Mouse (Mus musculus): ENCODE results near the gene S100a14. TPM values are rescaled to one million over a fixed set of nuclear protein-coding genes. Genes with fewer than 3 reads are reported as not detected.

Gene S100a14
- total and polyA plus RNA-seq, 2 experiments from 2014 or later: not detected

DNA sequence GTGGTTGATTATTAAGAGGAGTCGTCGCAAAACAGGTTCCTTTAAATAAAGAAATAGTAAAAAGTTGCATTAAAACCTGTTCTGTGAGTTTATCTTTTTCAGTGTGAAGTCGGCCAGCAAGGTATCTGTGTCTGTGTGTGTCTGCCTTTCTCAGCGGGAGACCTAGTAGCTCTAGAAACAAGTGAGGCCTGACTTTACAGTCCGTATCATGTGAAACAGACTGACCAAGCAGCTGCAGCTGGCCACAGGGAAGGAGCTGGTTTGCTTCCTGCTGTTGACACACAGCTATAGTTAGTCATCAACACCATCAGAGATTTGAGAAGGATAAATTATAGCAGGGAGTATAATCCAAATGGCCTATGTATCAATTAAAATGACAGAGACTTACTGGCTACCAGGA lies 5.1 kb downstream of the S100a14 start:
- Histone ChIP-seq H3K4me1 (ENCODE audit: insufficient read depth, low read length) (no peaks in the 10 kb centered on the region), H3K9ac (replicated peaks; ENCODE audit: low read length) (no peak overlapping the region), H3K4me2 (ENCODE audit: low read depth, low read length) (no peak overlapping the region), H3K4me3 (ENCODE audit: low read length) (no peak overlapping the region), H3K36me3 (ENCODE audit: insufficient read depth, low read length) (no peaks in the 10 kb centered on the region), H3K9me3 (ENCODE audit: low read length) (no peaks in the 10 kb centered on the region), H3K27me3 (ENCODE audit: insufficient read depth, low read length) (no peaks in the 10 kb centered on the region), H3K27ac (no peak overlapping the region)
- 77% methylated on average over 5 of the region's 5 CpGs for WGBS
- DNase-seq (ENCODE audit: low spot score) (no peak), ATAC-seq (no peak)
- TF ChIP-seq CTCF (IDR thresholded peaks at IDR 0.05; ENCODE audit: low read depth): no peak

DNA sequence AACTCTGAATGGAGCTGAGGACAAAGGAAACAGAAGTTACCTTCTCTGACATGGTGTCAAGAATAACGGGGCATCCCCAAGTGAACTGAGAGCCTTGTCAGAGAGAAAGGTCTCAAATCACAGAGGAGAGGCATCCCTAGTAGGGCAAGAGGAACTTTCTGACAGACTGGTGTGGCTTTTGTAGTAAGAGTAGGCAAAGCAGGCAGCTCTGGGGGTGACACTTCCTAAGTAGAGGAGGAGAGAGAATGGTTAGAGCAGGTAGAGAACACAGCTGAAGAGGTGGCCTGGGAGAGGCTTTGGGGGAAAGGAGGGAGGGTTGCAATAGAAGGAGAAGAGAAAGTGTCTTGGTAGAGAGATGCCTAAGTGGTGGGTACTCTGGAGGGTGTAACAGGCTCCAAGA lies 8.8 kb downstream of the S100a14 start:
- 65% methylated on average over 1 of the region's 1 CpGs for WGBS

DNA sequence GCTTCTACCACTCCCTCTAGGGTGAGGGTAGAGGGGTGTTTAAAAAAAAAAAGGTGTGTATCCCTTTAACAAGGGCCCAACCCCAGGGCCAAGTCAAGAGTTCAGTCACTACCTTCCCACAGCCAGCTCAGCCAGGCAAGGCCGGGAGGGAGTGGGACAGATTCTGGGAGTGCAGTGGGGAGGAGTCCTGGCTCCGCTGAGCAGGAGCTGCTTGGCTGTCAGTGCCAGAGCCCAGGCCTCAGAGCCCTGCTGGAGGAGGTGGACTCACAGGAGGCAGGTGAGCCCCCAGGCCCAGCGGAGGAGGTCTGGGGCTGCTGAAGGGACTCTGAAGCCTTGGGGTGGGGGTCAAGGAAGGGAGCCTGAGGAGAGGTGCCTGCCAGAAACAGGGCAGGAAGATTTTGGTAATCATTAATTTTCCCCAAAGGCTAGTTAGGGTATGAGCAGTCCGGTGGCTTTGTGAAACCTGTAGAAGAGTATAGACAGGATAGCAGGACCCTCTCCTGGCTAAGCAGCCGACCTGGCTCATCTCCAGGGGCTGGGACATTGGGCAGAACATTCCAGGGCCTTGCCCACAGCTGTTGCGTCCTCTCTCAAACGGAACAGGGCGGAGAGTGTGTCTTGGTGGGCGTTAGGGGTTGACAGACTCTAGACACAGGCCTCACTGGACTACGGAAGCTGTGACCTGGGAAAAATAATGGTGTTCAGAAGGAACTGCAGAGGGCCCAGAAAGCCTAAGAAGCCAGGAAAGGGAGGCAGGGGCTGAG lies 10.7 kb downstream of the S100a14 start, which contains the start of gene S100a16:
S100a16 (plus strand) TSS at position 114 of the 764 bp plus-strand sequence.
- 33% methylated on average over 10 of the region's 10 CpGs for WGBS
- peak within 1 kb of the TSS; percentile 5; the same call in 1 of the 2 replicates for H3K9ac ChIP-seq (replicated peaks; ENCODE audit: low read length)
- no peak for TF ChIP-seq CTCF (IDR thresholded peaks at IDR 0.05; ENCODE audit: low read depth)
- H3K9me3 ChIP-seq (ENCODE audit: low read length): no peaks in the 10 kb centered on the region
- H3K4me1 ChIP-seq (ENCODE audit: insufficient read depth, low read length): peaks cover 9% of the 10 kb centered on the region; the same call in 1 of the 2 replicates
- peak within 1 kb of the TSS; percentile 36; the same call in 1 of the 2 replicates for H3K27ac ChIP-seq
- DNase-seq (ENCODE audit: low spot score): peak; percentile 41
- H3K27me3 ChIP-seq (ENCODE audit: insufficient read depth, low read length): no peaks in the 10 kb centered on the region
- ATAC-seq: peak; percentile 71; the same call in 1 of the 2 replicates
- H3K4me2 ChIP-seq (ENCODE audit: low read depth, low read length): peak within 1 kb of the TSS; percentile 38
- H3K4me3 ChIP-seq (ENCODE audit: low read length): peak within 1 kb of the TSS; percentile 18; the same call in 1 of the 2 replicates
- H3K36me3 ChIP-seq (ENCODE audit: insufficient read depth, low read length): no peaks in the 10 kb centered on the region

More for the DNA sequence above, 8.8 kb downstream of the S100a14 start:
- Histone ChIP-seq H3K9ac (replicated peaks; ENCODE audit: low read length) (no peak overlapping the region), H3K9me3 (ENCODE audit: low read length) (no peaks in the 10 kb centered on the region), H3K27me3 (ENCODE audit: insufficient read depth, low read length) (no peaks in the 10 kb centered on the region), H3K4me1 (ENCODE audit: insufficient read depth, low read length) (no peaks in the 10 kb centered on the region), H3K36me3 (ENCODE audit: insufficient read depth, low read length) (no peaks in the 10 kb centered on the region), H3K27ac (no peak overlapping the region), H3K4me2 (ENCODE audit: low read depth, low read length) (no peak overlapping the region), H3K4me3 (ENCODE audit: low read length) (no peak overlapping the region)
- no peak for ATAC-seq
- DNase-seq (ENCODE audit: low spot score): no peak
- no peak for TF ChIP-seq CTCF (IDR thresholded peaks at IDR 0.05; ENCODE audit: low read depth)

DNA sequence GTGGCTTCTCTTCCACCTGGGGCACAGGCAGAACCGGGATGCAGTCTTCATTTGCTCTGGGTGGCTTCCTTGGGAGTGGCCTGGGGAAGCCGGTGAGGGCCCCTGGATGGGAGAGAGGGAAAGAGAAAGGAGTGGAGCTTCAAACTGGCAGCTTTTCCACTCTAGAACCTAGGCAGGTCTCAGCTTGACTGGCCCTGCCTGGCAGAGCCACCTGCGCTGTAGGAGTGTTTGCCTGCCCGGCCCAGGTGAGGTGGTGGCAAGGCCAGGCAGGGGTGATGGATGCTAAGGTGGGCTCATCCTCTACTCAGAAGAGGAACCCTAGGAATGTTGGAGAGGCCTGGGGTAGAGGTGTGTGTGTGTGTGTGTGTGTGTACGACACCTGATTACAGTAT lies 11.2 kb downstream of the S100a14 start:
- no peaks in the 10 kb centered on the region for H3K36me3 ChIP-seq (ENCODE audit: insufficient read depth, low read length)
- DNase-seq (ENCODE audit: low spot score) (no peak), ATAC-seq (no peak)
- H3K27me3 ChIP-seq (ENCODE audit: insufficient read depth, low read length): no peaks in the 10 kb centered on the region
- peak overlapping the region; percentile 38 for H3K4me2 ChIP-seq (ENCODE audit: low read depth, low read length)
- peak overlapping the region; percentile 18; the same call in 1 of the 2 replicates for H3K4me3 ChIP-seq (ENCODE audit: low read length)
- no peak for TF ChIP-seq CTCF (IDR thresholded peaks at IDR 0.05; ENCODE audit: low read depth)
- no peak overlapping the region; the same call in 1 of the 2 replicates for H3K9ac ChIP-seq (replicated peaks; ENCODE audit: low read length)
- peak overlapping the region; percentile 36; the same call in 1 of the 2 replicates for H3K27ac ChIP-seq
- H3K4me1 ChIP-seq (ENCODE audit: insufficient read depth, low read length): peaks cover 9% of the 10 kb centered on the region; the same call in 1 of the 2 replicates
- no peaks in the 10 kb centered on the region for H3K9me3 ChIP-seq (ENCODE audit: low read length)
- WGBS: 70% methylated on average over 5 of the region's 5 CpGs

DNA sequence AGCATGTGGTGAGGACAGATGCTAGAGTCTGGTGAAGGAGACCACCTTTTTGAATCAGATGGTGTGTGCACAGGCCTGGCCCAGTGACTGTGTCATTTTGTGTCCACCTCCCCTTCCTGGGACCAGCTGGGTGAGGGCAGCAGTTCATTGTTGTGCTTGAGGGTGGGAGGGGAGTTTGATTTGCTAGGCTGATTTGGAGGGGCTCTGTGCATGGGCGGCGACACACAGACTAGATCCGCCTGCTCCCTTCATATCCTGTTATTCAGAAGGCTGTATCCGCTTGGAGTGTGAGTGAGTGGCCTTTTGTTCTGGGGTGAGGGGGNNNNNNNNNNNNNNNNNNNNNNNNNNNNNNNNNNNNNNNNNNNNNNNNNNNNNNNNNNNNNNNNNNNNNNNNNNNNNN lies 14.2 kb downstream of the S100a14 start:
- Histone ChIP-seq H3K27me3 (ENCODE audit: insufficient read depth, low read length) (no peaks in the 10 kb centered on the region), H3K36me3 (ENCODE audit: insufficient read depth, low read length) (no peaks in the 10 kb centered on the region), H3K27ac (peak overlapping the region; percentile 41; the same call in 1 of the 2 replicates), H3K9ac (replicated peaks; ENCODE audit: low read length) (no peak overlapping the region), H3K9me3 (ENCODE audit: low read length) (no peaks in the 10 kb centered on the region), H3K4me3 (ENCODE audit: low read length) (no peak overlapping the region), H3K4me2 (ENCODE audit: low read depth, low read length) (no peak overlapping the region), H3K4me1 (ENCODE audit: insufficient read depth, low read length) (peaks cover 9% of the 10 kb centered on the region; the same call in 1 of the 2 replicates)
- peak; percentile 86 for ATAC-seq
- no peak for TF ChIP-seq CTCF (IDR thresholded peaks at IDR 0.05; ENCODE audit: low read depth)
- peak; percentile 37 for DNase-seq (ENCODE audit: low spot score)
- 28% methylated on average over 4 of the region's 4 CpGs for WGBS

DNA sequence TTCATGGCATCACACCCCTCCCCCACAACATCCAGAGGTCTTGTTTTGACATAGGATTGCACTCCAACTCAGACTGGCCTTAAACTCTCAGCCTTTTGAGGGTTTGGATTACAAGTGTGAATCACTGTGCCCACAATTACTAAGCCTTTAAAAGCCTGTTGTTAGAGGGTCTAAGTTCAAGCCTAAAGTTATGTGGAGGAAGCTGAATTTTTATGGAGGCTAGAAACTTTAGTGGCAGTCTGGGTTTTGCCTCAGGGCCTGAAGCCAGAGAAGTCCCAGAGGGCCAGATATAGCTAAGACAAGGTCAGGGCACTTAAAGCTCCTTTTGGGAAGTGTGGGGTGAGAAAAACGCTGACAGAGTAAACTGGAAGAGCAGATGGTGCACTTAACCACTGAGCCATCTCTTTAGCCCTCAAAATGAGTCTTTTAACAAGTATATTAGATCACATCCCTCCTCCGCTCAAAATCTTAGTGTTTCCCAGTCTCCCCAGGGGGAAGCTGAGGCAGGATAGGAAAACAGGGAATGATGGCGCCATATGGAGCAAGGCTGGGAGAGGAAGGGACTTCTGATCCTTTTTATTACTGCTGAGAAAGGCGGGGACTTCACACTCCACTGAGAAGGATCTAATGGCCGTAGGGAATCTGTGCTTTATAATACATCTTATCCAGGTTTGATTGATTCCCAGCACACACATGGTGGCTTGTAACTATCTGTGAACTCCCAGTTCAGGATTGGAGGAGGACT lies 23.2 kb downstream of the S100a14 start:
- Histone ChIP-seq H3K4me2 (ENCODE audit: low read depth, low read length) (no peak overlapping the region), H3K9me3 (ENCODE audit: low read length) (no peaks in the 10 kb centered on the region), H3K27ac (no peak overlapping the region), H3K4me1 (ENCODE audit: insufficient read depth, low read length) (no peaks in the 10 kb centered on the region), H3K4me3 (ENCODE audit: low read length) (no peak overlapping the region), H3K27me3 (ENCODE audit: insufficient read depth, low read length) (no peaks in the 10 kb centered on the region), H3K36me3 (ENCODE audit: insufficient read depth, low read length) (no peaks in the 10 kb centered on the region), H3K9ac (replicated peaks; ENCODE audit: low read length) (no peak overlapping the region)
- WGBS: 65% methylated on average over 5 of the region's 5 CpGs
- no peak for DNase-seq (ENCODE audit: low spot score)
- TF ChIP-seq CTCF (IDR thresholded peaks at IDR 0.05; ENCODE audit: low read depth): no peak
- ATAC-seq: no peak
